Mouse (Mus musculus) stomach, postnatal 0 days (tissue): ENCODE measurements around the gene Cand2. TPM values are rescaled to one million over a fixed set of nuclear protein-coding genes. Genes with fewer than 3 reads are reported as not detected.

Source experiments
- ATAC-seq: fragments of 200-750 bp; cut with Nextera tagmentation; 2 replicates; pipeline ENCODE4 v1.8.0; 2017; ENCODE audit not compliant: low FRiP score, low TSS enrichment
- DNase-seq: peaks from one replicate; pipeline ENCODE4 v3.0.0-alpha.2; 2016; ENCODE audit warnings: low spot score
- H3K27ac ChIP-seq: fragments of 300-500 bp; sonication (generic); replicated peaks from 2 replicates; pipeline ENCODE4 v1.5.1; 2014; ENCODE audit warnings: mild to moderate bottlenecking, control low read depth
- H3K27me3 ChIP-seq: fragments of 300-500 bp; sonication (generic); 2 replicates; pipeline ENCODE4 v1.6.1; 2014; ENCODE audit warnings: low read length; ENCODE audit not compliant: control insufficient read depth, insufficient read depth
- H3K36me3 ChIP-seq: fragments of 300-500 bp; sonication (generic); 2 replicates; pipeline ENCODE4 v1.6.1; 2014; ENCODE audit warnings: low read length, mixed read lengths; ENCODE audit not compliant: control insufficient read depth, insufficient read depth
- H3K4me1 ChIP-seq: fragments of 300-500 bp; sonication (generic); replicated peaks from 2 replicates; pipeline ENCODE4 v1.6.1; 2014; ENCODE audit warnings: antibody characterized with exemption; ENCODE audit not compliant: control insufficient read depth, insufficient read depth
- H3K4me2 ChIP-seq: fragments of 300-500 bp; sonication (generic); replicated peaks from 2 replicates; pipeline ENCODE4 v1.6.1; 2014; ENCODE audit warnings: low read depth, mild to moderate bottlenecking, control low read depth, moderate library complexity
- H3K4me3 ChIP-seq: fragments of 300-500 bp; sonication (generic); 2 replicates; pipeline ENCODE4 v1.5.1; 2014; ENCODE audit warnings: low read depth, low read length, control low read depth
- H3K9ac ChIP-seq: fragments of 300-500 bp; sonication (generic); 2 replicates; pipeline ENCODE4 v1.6.1; 2014; ENCODE audit warnings: mild to moderate bottlenecking, low read length, control low read depth, mixed read lengths
- H3K9me3 ChIP-seq: fragments of 300-500 bp; sonication (generic); 2 replicates; pipeline ENCODE4 v1.6.1; 2016; ENCODE audit warnings: low read length; ENCODE audit not compliant: control insufficient read depth
- CTCF ChIP-seq: IDR thresholded peaks from 2 replicates; pipeline ENCODE4 v1.5.1; 2016; ENCODE audit warnings: antibody characterized with exemption, low read depth, mild to moderate bottlenecking, moderate library complexity
- EP300 ChIP-seq: optimal IDR thresholded peaks from 2 replicates; pipeline ENCODE3; 2016; ENCODE audit warnings: antibody characterized with exemption
- WGBS: fragments of 180-500 bp; shearing (Covaris S2); extraction: QIAGEN DNeasy Blood & Tissue Kit; methylation state at CpG from one replicate; pipeline ENCODE4 v1.1.7; 2014; 5-methylcytosine and 5-hydroxymethylcytosine counted together
- polyA plus RNA-seq: library from polyadenylated mRNA; unstranded; fragments of >200 nt; fragmentation: Nextera tagmentation; extraction: Ambion mirVana; gene quantifications from 2 replicates; pipeline ENCODE4 v1.2.1, GENCODE M21; 2015

Gene Cand2
- polyA plus RNA-seq, 1 experiment from 2014 or later, result 3.2 TPM

DNA sequence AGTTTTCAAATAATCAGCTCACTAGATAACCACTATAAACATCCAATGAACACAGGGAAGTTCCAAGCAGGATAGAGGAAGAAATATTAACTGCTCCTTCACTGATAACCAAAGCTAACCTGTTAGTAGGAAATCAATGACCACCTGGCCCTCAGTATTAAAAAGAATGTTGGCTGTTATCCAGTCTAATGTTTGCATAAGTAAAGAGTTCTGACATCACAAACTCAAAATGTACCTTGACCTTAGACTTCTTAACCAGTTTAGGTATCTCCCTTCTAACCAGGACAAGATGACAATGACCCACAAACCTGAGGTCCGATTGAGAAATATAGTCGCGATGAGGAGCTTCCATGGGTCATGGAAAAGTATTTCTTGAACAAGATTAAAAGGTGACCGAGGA, 70.7 kb downstream of the Cand2 start:
- no peak overlapping the region for H3K27ac ChIP-seq
- WGBS, result 90% methylated on average over 4 of the region's 4 CpGs
- H3K9ac ChIP-seq, result no peak overlapping the region; the same call in 1 of the 2 replicates
- no peak for TF ChIP-seq CTCF
- no peak for TF ChIP-seq EP300
- no peaks in the 10 kb centered on the region for H3K9me3 ChIP-seq
- H3K36me3 ChIP-seq, result no peaks in the 10 kb centered on the region; the same call in 1 of the 2 replicates
- ATAC-seq (no peak), DNase-seq (no peak)
- no peaks in the 10 kb centered on the region for H3K27me3 ChIP-seq
- no peak overlapping the region for H3K4me3 ChIP-seq
- H3K4me1 ChIP-seq, result no peaks in the 10 kb centered on the region
- H3K4me2 ChIP-seq, result no peak overlapping the region

DNA sequence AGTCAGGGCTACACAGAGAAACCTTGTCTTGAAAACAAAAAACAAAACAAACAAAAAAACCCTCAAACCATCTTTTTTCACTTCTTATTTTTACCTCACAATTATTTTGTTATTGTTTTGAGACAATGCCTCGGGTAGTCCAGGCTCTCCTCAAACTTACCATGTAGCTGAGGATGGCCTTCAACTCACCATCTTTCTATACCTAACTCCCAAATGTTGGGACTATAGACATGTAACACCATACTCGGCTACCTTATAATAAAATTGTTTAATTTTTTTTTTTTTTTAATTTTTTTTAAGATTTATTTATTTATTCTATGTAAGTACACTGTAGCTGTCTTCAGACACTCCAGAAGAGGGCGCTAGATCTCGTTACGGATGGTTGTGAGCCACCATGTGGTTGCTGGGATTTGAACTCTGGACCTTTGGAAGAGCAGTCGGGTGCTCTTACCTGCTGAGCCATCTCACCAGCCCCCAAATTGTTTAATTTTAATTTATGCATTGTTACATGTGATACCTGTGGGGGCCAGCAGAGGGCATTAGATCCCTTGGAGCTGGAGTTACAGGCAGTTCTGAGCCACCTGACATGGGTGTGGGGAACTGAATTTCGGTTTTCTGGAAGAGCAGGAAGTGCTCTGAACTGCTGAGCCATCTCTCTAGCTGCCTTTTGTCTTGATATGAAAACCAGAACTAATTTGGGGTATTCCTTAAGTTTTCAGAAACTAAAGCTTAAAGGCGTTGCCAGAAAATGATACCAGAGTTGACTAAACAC, 72.5 kb downstream of the Cand2 start:
- Histone ChIP-seq H3K36me3 (no peaks in the 10 kb centered on the region; the same call in 1 of the 2 replicates), H3K27me3 (no peaks in the 10 kb centered on the region), H3K4me2 (no peak overlapping the region), H3K9ac (no peak overlapping the region), H3K9me3 (no peaks in the 10 kb centered on the region), H3K27ac (no peak overlapping the region), H3K4me3 (no peak overlapping the region), H3K4me1 (no peaks in the 10 kb centered on the region)
- DNase-seq, result peak; percentile 66
- TF ChIP-seq EP300, result no peak
- peak; percentile 81 for TF ChIP-seq CTCF
- WGBS, result 51% methylated on average over 5 of the region's 8 CpGs
- peak; percentile 73 for ATAC-seq

- Histone ChIP-seq H3K36me3 (no peaks in the 10 kb centered on the region), H3K27me3 (no peaks in the 10 kb centered on the region), H3K9ac (no peak overlapping the region), H3K4me2 (no peak overlapping the region), H3K4me1 (no peaks in the 10 kb centered on the region), H3K4me3 (no peak overlapping the region), H3K27ac (no peak overlapping the region), H3K9me3 (no peaks in the 10 kb centered on the region)
- 91% methylated on average over 10 of the region's 10 CpGs for WGBS
- ATAC-seq (no peak), DNase-seq (no peak)
- no peak for TF ChIP-seq EP300
- no peak for TF ChIP-seq CTCF
Measured at GRCm38 (mm10) chr6:115848598-115849304, 74.4 kb downstream of the Cand2 start.

GRCm38 (mm10) chr6:115852446-115853090, 78.2 kb downstream of the Cand2 start:
- ATAC-seq (no peak; the same call in 1 of the 2 replicates), DNase-seq (no peak)
- Histone ChIP-seq H3K4me1 (no peaks in the 10 kb centered on the region), H3K9me3 (no peaks in the 10 kb centered on the region), H3K4me2 (peak overlapping the region; percentile 50), H3K9ac (peak overlapping the region; percentile 61), H3K27ac (peak overlapping the region; percentile 86), H3K27me3 (no peaks in the 10 kb centered on the region), H3K4me3 (peak overlapping the region; percentile 57), H3K36me3 (no peaks in the 10 kb centered on the region)
- no peak for TF ChIP-seq CTCF
- TF ChIP-seq EP300, result no peak
- 4% methylated on average over 20 of the region's 20 CpGs for whole genome bisulfite sequencing

- Histone ChIP-seq H3K4me3 (peak within 1 kb of the TSS; percentile 57), H3K36me3 (no peaks in the 10 kb centered on the region), H3K9ac (peak within 1 kb of the TSS; percentile 61), H3K4me1 (no peaks in the 10 kb centered on the region), H3K4me2 (peak within 1 kb of the TSS; percentile 60), H3K27ac (peak within 1 kb of the TSS; percentile 86), H3K9me3 (no peaks in the 10 kb centered on the region), H3K27me3 (no peaks in the 10 kb centered on the region)
- peak; percentile 99 for DNase-seq
- under 1% methylated on average over 51 of the region's 51 CpGs for WGBS
- peak; percentile 98 for ATAC-seq
- no peak for TF ChIP-seq EP300
- peak; percentile 74 for TF ChIP-seq CTCF
Measured at GRCm38 (mm10) chr6:115853091-115853813, 78.9 kb downstream of the Cand2 start, which contains the start of the genes Mbd4 and Ift122. Gene Mbd4 (minus strand): TSS chr6:115853371. Gene Ift122 (plus strand): TSS chr6:115853470.
